Mouse (Mus musculus) neural tube, embryonic 14.5 days (tissue): Measurements from ENCODE around the gene Rdh11. TPM values are rescaled to one million over a fixed set of nuclear protein-coding genes. Genes with fewer than 3 reads are reported as not detected.

Source experiments
- ATAC-seq: fragments of 200-750 bp; cut with Nextera tagmentation; 2 replicates; pipeline ENCODE4 v1.8.0; 2017; ENCODE audit warnings: low read depth, mild to moderate bottlenecking, moderate TSS enrichment, moderate library complexity
- H3K27ac ChIP-seq: fragments of 300-500 bp; sonication (generic); 2 replicates; pipeline ENCODE4 v1.5.1; 2014; ENCODE audit warnings: low read depth, mild to moderate bottlenecking, control low read depth, low read length, moderate library complexity, mixed read lengths
- H3K27me3 ChIP-seq: fragments of 300-500 bp; sonication (generic); 2 replicates; pipeline ENCODE4 v1.6.1; 2014; ENCODE audit warnings: low read length; ENCODE audit not compliant: control insufficient read depth, insufficient read depth
- H3K36me3 ChIP-seq: fragments of 300-500 bp; sonication (generic); 2 replicates; pipeline ENCODE4 v1.6.1; 2014; ENCODE audit warnings: low read length, mixed read lengths; ENCODE audit not compliant: control insufficient read depth, insufficient read depth
- H3K4me1 ChIP-seq: fragments of 300-500 bp; sonication (generic); 2 replicates; pipeline ENCODE4 v1.6.1; 2014; ENCODE audit warnings: low read length; ENCODE audit not compliant: control insufficient read depth, insufficient read depth
- H3K4me2 ChIP-seq: fragments of 300-500 bp; sonication (generic); 2 replicates; pipeline ENCODE4 v1.6.1; 2014; ENCODE audit warnings: mild to moderate bottlenecking, low read depth, low read length, control low read depth
- H3K4me3 ChIP-seq: fragments of 300-500 bp; sonication (generic); 2 replicates; pipeline ENCODE4 v1.5.1; 2014; ENCODE audit warnings: low read depth, low read length, control low read depth, mixed read lengths
- H3K9ac ChIP-seq: fragments of 300-500 bp; sonication (generic); replicated peaks from 2 replicates; pipeline ENCODE4 v1.6.1; 2014; ENCODE audit warnings: low read depth, mild to moderate bottlenecking, control low read depth, low read length, mixed read lengths
- H3K9me3 ChIP-seq: fragments of 300-500 bp; sonication (generic); 2 replicates; pipeline ENCODE4 v1.6.1; 2016; ENCODE audit warnings: low read length; ENCODE audit not compliant: control insufficient read depth
- WGBS: fragments of 180-500 bp; shearing (Covaris S2); extraction: QIAGEN DNeasy Blood & Tissue Kit; methylation state at CpG from one replicate; pipeline ENCODE4 v1.1.7; 2014; 5-methylcytosine and 5-hydroxymethylcytosine counted together
- polyA plus RNA-seq: library from polyadenylated mRNA; unstranded; fragments of >200 nt; fragmentation: Nextera tagmentation; extraction: Ambion mirVana; gene quantifications from 2 replicates; pipeline ENCODE4 v1.2.1, GENCODE M21; 2014

Rdh11 gene
- 29.3 and 37.9 TPM in 2 replicates for polyA plus RNA-seq

DNA sequence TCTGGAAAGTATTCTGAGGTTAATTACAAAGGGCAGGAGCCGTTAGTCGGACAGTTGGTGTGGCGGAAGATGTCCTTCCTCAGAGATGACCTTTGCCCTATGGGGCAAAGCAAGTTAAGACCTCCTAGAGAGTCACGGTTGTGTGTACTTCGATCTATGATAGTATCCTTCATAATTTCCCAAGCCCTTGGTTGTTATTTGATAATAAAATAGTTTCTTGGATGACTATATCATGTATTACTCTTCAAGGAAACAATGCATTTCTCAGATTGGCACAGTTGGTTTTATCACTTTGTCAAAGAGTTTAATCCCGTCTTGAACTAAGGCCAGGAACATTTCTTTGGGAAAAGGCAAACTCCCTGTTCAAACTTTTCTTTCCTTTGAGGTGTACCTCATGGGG, at the start of gene Rdh11:
Gene Rdh11, minus strand, starts transcription at position 101 of the 400 bp plus-strand sequence.
- no peaks in the 10 kb centered on the region for H3K27me3 ChIP-seq
- H3K4me3 ChIP-seq, result peak within 1 kb of the TSS; percentile 51
- peak within 1 kb of the TSS; percentile 45; the same call in 1 of the 2 replicates for H3K27ac ChIP-seq
- WGBS, result 63% methylated on average over 6 of the region's 6 CpGs
- no peak for ATAC-seq
- H3K9me3 ChIP-seq, result no peaks in the 10 kb centered on the region
- peak within 1 kb of the TSS; percentile 52; the same call in 1 of the 2 replicates for H3K9ac ChIP-seq
- peaks cover 8% of the 10 kb centered on the region for H3K4me1 ChIP-seq
- peaks cover 8% of the 10 kb centered on the region for H3K36me3 ChIP-seq
- H3K4me2 ChIP-seq, result peak within 1 kb of the TSS; percentile 78

DNA sequence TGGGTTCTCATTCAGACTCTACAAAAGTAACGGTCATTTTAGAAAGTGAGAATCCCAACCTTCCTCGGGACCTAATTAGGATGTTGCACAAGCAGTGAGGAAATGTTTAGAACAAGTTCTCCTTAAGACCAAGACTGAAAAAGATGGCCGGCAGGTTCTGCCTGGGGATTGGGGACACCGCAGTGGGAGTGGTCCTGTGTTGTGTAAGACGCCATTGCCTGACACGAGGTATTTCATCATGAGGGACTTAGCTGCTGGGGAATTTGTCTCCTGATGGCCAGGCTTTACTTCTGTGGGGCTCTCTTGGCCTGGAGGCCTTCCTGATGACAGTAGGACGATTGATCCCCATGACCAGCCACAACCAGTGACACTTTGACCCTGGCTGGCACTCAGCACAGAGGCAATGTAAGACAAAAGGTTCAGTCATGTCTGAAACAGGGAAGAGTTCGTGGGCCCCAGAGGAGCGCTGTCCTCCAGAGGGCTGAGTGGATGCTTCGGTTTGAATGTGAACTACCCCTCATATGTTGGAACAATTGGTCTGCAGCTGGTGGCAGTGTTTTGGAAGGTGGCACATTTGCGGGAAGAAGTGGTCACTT, 43.5 kb upstream of the Rdh11 start:
- no peak overlapping the region for H3K9ac ChIP-seq
- H3K4me2 ChIP-seq, result no peak overlapping the region
- WGBS, result 65% methylated on average over 11 of the region's 11 CpGs
- no peaks in the 10 kb centered on the region for H3K9me3 ChIP-seq
- no peaks in the 10 kb centered on the region for H3K4me1 ChIP-seq
- no peak for ATAC-seq
- no peaks in the 10 kb centered on the region for H3K27me3 ChIP-seq
- no peak overlapping the region for H3K4me3 ChIP-seq
- no peak overlapping the region for H3K27ac ChIP-seq
- H3K36me3 ChIP-seq, result peaks cover 35% of the 10 kb centered on the region

DNA sequence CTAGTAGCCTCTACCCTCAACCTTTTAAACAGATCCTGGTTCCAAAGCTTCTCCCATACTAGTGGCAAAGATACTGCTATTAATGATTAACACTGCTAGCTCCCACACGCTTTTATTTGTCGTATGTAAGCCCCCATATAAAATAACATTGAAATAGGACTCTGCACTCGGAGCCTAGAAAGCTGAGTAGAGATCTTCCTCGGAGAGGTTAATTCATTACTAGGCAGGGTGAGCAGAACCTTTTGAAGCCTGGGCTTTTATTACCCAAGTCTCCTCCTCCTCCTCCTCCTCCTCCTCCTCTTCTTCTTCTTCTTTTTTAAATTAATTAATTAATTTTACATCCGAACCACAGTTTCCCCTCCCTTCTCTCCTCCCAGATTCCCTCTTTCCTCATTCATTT, 25.4 kb upstream of the Rdh11 start:
- Histone ChIP-seq H3K4me3 (no peak overlapping the region), H3K4me1 (no peaks in the 10 kb centered on the region), H3K36me3 (no peaks in the 10 kb centered on the region), H3K27me3 (no peaks in the 10 kb centered on the region), H3K4me2 (no peak overlapping the region), H3K27ac (no peak overlapping the region), H3K9me3 (no peaks in the 10 kb centered on the region), H3K9ac (no peak overlapping the region)
- WGBS, result 35% methylated on average over 5 of the region's 5 CpGs
- no peak for ATAC-seq

DNA sequence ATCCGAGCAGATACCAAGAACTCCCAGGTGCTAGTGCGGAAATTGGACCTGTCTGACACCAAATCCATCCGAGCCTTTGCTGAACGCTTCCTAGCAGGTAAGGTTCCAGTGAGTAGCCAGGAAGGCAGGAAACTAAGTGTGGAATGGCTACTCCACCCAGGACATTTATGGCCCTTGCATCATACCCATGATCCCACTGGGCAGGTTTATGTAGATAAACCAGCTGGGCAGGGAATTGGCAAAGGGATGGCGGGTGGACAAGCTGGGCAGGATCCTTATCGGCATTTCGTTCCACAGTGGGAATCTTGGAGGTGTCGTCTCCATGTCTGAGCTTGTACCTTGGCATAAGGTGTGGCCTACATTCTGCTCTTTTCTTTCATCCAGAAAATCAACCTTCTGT, 19.4 kb upstream of the Rdh11 start:
- H3K36me3 ChIP-seq, result no peaks in the 10 kb centered on the region
- ATAC-seq, result no peak
- no peaks in the 10 kb centered on the region for H3K4me1 ChIP-seq
- H3K4me2 ChIP-seq, result no peak overlapping the region
- no peak overlapping the region for H3K4me3 ChIP-seq
- no peaks in the 10 kb centered on the region for H3K9me3 ChIP-seq
- no peak overlapping the region for H3K27ac ChIP-seq
- 94% methylated on average over 8 of the region's 8 CpGs for WGBS
- no peak overlapping the region for H3K9ac ChIP-seq
- no peaks in the 10 kb centered on the region for H3K27me3 ChIP-seq

DNA sequence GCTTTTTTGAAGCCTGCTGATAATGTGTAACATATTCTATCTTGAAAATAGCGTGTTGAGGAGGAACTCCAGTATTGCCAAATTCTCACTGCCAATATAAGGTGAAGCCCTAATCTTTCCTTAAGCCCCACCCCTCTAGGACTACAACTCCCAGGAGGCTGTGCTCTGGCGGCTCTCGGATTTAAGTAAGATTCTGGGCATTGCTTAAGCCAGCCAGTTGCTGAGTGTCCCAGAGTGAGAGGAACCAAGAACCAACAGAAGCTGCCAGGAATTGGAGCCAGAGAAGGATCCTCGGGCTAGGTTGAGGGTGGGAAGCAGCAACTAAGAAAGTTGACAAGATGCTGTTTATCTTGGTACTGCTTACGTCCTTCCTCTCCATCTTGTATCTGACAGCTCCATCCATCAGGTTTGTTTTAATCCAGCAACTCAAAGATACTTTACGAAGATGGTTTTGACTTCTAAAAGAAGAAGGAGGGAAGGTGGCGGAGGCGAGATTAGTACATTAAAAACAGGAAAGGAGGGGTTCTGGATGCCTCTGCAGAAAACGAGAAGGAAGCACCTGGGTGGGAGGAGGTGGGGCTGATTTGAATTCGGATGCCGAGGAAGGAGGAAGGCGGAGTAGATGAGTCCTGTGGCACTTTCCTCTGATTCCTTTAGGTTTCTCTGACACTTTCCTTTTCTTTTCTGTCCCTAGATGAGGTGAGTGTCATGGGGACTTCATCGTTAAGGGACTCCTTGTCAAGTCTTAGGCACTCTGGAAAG, 16.8 kb upstream of the Rdh11 start, which contains the start of gene Rdh12:
Gene Rdh12, plus strand, starts transcription at position 212 of the 762 bp plus-strand sequence.
- H3K9ac ChIP-seq, result peak within 1 kb of the TSS; percentile 4; the same call in 1 of the 2 replicates

DNA sequence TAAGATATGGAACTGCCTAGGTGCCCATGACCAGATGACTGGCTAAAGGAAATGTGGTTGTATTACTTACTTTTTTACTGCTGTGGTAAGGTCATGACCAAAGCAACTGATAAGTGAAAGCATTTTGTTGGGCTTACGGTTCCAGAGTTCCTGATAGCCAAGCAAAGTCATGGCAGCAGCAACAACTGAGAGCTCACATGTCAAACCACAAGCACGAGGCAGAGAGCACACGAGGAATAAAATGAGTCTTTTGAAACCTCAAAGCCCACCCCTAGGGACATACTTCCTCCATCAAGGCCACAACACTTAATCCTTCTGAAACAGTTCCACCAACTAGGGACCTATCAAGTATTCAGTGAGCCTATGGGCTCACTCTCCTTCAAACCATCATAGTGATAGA, 9.8 kb upstream of the Rdh11 start:
- no peak overlapping the region for H3K27ac ChIP-seq
- 89% methylated on average over 3 of the region's 3 CpGs for WGBS
- H3K27me3 ChIP-seq, result no peaks in the 10 kb centered on the region
- ATAC-seq, result no peak
- no peak overlapping the region for H3K9ac ChIP-seq
- H3K4me3 ChIP-seq, result no peak overlapping the region
- H3K9me3 ChIP-seq, result no peaks in the 10 kb centered on the region
- no peak overlapping the region for H3K4me2 ChIP-seq
- no peaks in the 10 kb centered on the region for H3K4me1 ChIP-seq
- no peaks in the 10 kb centered on the region for H3K36me3 ChIP-seq

More for the DNA sequence above, 16.8 kb upstream of the Rdh11 start, which contains the start of gene Rdh12:
- peak within 1 kb of the TSS; percentile 51 for H3K4me2 ChIP-seq
- H3K36me3 ChIP-seq, result no peaks in the 10 kb centered on the region
- WGBS, result 7% methylated on average over 13 of the region's 13 CpGs
- H3K27me3 ChIP-seq, result no peaks in the 10 kb centered on the region
- no peaks in the 10 kb centered on the region for H3K4me1 ChIP-seq
- no peak within 1 kb of the TSS for H3K27ac ChIP-seq
- peak within 1 kb of the TSS; percentile 26 for H3K4me3 ChIP-seq
- H3K9me3 ChIP-seq, result no peaks in the 10 kb centered on the region
- peak; percentile 56; the same call in 1 of the 2 replicates for ATAC-seq

DNA sequence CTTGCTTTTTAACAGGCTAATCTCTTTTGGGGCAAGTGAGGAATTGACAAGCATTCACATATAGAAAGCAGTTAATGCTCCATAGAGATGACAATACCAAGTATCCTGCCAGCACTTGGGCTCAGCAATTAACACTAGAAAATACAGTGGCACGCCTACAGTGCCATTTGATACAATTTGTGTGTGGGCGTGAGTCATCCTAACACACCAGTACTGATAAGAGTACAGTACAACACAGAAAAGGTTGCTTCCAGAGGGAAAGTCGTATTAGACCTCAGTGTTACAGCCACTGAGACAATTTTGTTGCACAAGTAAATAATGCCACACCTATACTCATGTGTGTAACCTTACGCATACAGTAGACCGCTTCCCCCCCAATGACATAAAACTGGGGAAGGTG, 5.0 kb upstream of the Rdh11 start:
- H3K36me3 ChIP-seq, result no peaks in the 10 kb centered on the region
- no peak overlapping the region for H3K9ac ChIP-seq
- no peaks in the 10 kb centered on the region for H3K4me1 ChIP-seq
- no peak overlapping the region for H3K4me3 ChIP-seq
- H3K9me3 ChIP-seq, result no peaks in the 10 kb centered on the region
- no peak overlapping the region for H3K27ac ChIP-seq
- H3K27me3 ChIP-seq, result no peaks in the 10 kb centered on the region
- 86% methylated on average over 5 of the region's 5 CpGs for WGBS
- no peak for ATAC-seq
- H3K4me2 ChIP-seq, result no peak overlapping the region

DNA sequence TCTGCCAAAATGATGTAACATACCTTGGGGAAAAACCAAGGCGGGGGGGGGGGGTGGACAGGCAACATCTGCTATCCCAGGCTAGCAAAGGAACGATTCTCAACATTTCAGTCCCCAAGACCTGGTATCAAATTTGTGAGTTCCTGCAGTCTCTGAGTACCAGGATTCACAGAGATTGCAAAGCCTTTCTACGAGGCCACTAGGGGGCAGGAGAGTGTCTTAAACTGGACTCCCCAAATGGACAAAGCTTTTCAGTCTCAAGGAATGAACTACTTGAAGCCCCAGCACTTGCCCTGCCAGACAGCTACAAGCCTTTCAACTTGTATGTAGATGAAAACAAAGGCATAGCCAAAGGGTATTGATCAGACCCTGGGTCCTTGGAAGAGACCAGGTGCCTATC, 1.3 kb upstream of the Rdh11 start:
- ATAC-seq, result no peak
- Histone ChIP-seq H3K27me3 (no peaks in the 10 kb centered on the region), H3K9me3 (no peaks in the 10 kb centered on the region), H3K9ac (no peak overlapping the region), H3K4me2 (no peak overlapping the region), H3K27ac (no peak overlapping the region), H3K4me3 (no peak overlapping the region), H3K4me1 (peaks cover 8% of the 10 kb centered on the region), H3K36me3 (no peaks in the 10 kb centered on the region)
- WGBS, result 6% methylated on average over 3 of the region's 3 CpGs

DNA sequence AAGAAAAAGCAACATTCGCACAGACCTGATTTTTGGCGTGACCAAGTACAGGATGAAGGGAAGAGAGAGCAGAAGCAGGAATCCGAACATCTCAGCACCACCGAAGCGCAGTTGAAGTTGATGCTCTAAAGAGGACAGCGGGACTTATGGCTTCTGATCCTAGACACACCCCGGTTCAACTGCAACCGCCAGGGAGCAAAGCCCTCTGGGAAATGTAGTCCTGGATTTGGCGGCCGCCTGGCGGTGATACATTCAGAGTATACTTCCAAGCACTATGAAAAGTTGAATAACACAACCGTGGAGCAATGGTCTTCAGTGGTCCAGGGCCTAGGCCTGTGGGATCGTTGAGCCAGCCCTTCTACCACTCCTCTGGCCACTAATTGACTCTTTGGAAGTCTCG, 392 bp downstream of the Rdh11 start:
- no peaks in the 10 kb centered on the region for H3K9me3 ChIP-seq
- H3K9ac ChIP-seq, result peak overlapping the region; percentile 52; the same call in 1 of the 2 replicates
- peaks cover 9% of the 10 kb centered on the region for H3K36me3 ChIP-seq
- peaks cover 8% of the 10 kb centered on the region for H3K4me1 ChIP-seq
- 6% methylated on average over 14 of the region's 14 CpGs for WGBS
- no peaks in the 10 kb centered on the region for H3K27me3 ChIP-seq
- peak; percentile 90 for ATAC-seq
- H3K4me3 ChIP-seq, result peak overlapping the region; percentile 51
- H3K27ac ChIP-seq, result peak overlapping the region; percentile 45; the same call in 1 of the 2 replicates
- peak overlapping the region; percentile 78 for H3K4me2 ChIP-seq
